ENCODE assay signal across 8 mouse cellular contexts in the genomic region with DNA sequence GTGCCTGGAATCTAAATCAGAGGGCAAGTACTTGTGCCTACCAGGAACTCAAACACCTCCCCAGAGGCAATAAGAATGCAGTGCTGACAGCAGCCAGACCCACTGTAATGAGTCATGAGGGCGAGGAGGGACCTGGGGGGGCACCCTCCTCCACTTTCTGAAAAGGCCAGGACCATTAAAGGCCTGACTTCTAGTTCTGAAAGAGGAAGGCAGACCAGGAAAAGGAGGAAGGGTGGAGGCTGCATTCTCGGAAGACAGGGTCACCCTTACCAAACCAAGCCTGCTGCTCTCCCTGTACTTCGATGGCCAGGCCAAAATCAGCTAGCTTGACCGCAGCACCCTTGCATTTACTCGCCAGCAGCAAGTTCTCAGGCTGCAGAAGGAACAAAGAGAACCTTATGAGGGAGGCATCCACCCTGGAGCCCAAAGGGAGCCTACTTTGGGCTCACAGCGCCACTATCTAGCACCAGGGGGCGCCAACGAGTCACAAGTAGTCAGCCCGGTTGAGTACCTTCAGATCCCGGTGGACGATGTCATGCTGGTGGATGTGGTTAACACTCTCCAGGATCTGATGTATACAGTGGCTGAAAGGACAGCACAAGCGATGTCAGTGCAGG. TPM values are rescaled to one million over a fixed set of nuclear protein-coding genes. Genes with fewer than 3 reads are reported as not detected.
DNase-seq lines count a peak whose midpoint lies in the region; ATAC-seq lines count a peak whose summit lies in the region.

No protein-coding gene starts in this region.

- no peaks in the 10 kb centered on the region for H3K4me1 ChIP-seq in hindbrain, embryonic 12.5 days

- no peak overlapping the region for H3K27ac ChIP-seq in hindbrain, embryonic 12.5 days

- no peak overlapping the region for H3K4me2 ChIP-seq in hindbrain, embryonic 12.5 days (replicated peaks)

- WGBS in hindbrain, embryonic 12.5 days: 26% methylated on average over 12 of the region's 12 CpGs

- no peaks in the 10 kb centered on the region for H3K9me3 ChIP-seq in hindbrain, embryonic 12.5 days (replicated peaks)

- peaks cover 69% of the 10 kb centered on the region for H3K36me3 ChIP-seq in hindbrain, embryonic 12.5 days

- H3K4me3 ChIP-seq in hindbrain, embryonic 12.5 days: no peak overlapping the region

- peak; percentile 73 for ATAC-seq in hindbrain, embryonic 12.5 days (ENCODE audit: low FRiP score)

- H3K9ac ChIP-seq in hindbrain, embryonic 12.5 days: no peak overlapping the region

- peak; percentile 88 for DNase-seq in MN1 (ENCODE audit: low spot score)
- DNase-seq in cerebellum, adult 9-10 months: peak; percentile 90
- peak; percentile 68 to 81 for DNase-seq in frontal cortex, postnatal 10 days (ENCODE audit: low spot score in 2 of 2)
- peak; percentile 92 to 93 for DNase-seq in layer of hippocampus, postnatal 10 days (ENCODE audit: low spot score in 2 of 2)
- peak; percentile 92 for DNase-seq in lung, postnatal 10 days
- peak; percentile 87 for DNase-seq in ovary, postnatal 14 days (ENCODE audit: low spot score)
- DNase-seq in thymus, postnatal 14 days: peak; percentile 88

- H3K27me3 ChIP-seq in hindbrain, embryonic 12.5 days: no peaks in the 10 kb centered on the region

RNA-seq across cellular contexts. Expression of gene Camk2g, which starts 28.1 kb away (rescaled TPM):
- 72.8 and 75.5 TPM in 2 replicates for polyA plus RNA-seq in hindbrain, embryonic 12.5 days (2016; fragmentation: Nextera tagmentation; extraction: Ambion mirVana)
- total RNA-seq in layer of hippocampus, postnatal 10 days (2021): 100 to 1,000 TPM; 201 to 207 TPM

RNA-seq across cellular contexts. Expression of gene Ndst2, which starts 31.4 kb away (rescaled TPM):
- 27.2 and 28.2 TPM in 2 replicates for polyA plus RNA-seq in hindbrain, embryonic 12.5 days (2016; fragmentation: Nextera tagmentation; extraction: Ambion mirVana)
- 10 to 100 TPM; 17.9 to 19.4 TPM for total RNA-seq in layer of hippocampus, postnatal 10 days (2021)

RNA-seq across cellular contexts. Expression of gene Zswim8, which starts 58.4 kb away (rescaled TPM):
- polyA plus RNA-seq in hindbrain, embryonic 12.5 days (2016; fragmentation: Nextera tagmentation; extraction: Ambion mirVana): 53.8 and 60.1 TPM in 2 replicates
- 100 to 1,000 TPM; 132 to 152 TPM for total RNA-seq in layer of hippocampus, postnatal 10 days (2021)
